Mouse (Mus musculus) heart, postnatal 10 days (tissue): ENCODE measurements around the gene Camk1g. TPM values are rescaled to one million over a fixed set of nuclear protein-coding genes. Genes with fewer than 3 reads are reported as not detected.

ENCODE experiments used
- DNase-seq, 2 experiments: peaks; one replicate each; pipeline ENCODE4 v3.0.0; 2021
- intact Hi-C: fragments of 180-260 bp; cut with DNase I; formaldehyde crosslinking; loops from one replicate; pipeline ENCODE4 v1.15.1; 2025
- total RNA-seq, 2 experiments: library from RNA; stranded (reverse); gene quantifications; 2 replicates each; pipeline ENCODE4 v1.2.3; 2021

The Camk1g gene
- total RNA-seq, 2 experiments from 2014 or later = 1.4 to 1.6 TPM

DNA sequence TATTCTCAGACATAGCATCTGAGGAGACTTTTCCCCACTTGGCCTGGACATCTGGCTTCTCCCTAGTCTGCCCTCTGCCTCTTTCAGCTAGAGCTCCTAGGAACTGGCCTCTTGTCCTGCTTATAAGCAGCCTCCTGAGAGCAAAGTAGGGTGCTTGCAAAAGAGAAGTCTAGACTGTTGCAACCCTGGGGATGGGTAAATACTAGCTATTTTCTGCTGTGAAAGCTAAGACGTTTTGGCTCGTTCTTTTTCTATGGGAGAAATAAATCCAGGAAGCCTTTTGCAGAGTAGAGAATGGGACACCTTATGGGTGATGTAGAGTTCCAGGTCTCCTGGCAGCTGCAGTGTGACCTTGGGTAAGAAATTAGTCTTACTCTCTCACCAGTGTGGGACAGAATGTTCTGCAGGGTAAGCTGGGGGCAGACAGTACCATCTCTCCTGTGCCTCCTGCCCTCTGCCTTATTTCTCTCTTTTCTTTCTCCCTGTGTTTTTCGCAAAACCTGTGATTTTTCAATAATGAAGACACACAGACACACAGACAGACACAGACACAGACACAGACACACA is 59.5 kb downstream of the Camk1g start:
- intact Hi-C loops = no loop called here

DNA sequence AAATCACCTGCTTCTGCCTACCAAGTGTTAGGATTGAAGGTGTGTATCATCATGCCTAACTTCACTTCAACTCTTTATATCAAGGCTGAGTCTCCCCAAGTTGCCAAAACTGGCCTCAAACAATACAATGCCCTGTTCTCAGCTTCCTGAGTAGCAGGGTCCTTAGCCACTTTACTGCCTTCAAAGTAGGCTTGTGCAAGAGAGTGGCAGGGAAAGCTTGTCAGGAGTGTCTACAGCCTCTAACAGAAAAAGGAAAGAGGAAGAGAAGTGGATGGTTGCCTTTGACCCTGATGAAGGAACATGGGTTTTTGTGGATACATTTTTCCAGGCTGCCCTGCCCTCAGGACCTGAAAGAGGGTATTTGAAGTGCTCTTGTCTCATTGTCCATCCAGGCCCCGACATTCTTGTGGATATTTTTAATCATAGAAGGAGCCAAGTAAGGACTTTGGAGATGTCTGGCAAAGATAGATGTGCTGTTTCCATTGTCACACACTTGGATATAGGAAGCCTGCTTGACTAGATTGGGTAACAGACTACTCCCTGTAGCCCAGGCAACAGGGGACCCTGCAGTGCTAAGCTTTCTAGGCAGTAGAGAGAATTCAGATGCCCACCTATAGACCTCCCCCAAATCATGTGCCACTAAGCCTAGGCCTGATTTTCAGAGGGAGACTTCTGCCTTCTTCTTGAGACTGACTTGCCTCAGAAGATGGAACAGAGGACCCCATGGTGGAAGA is 60.1 kb downstream of the Camk1g start:
- intact Hi-C loops = no loop called here
- DNase-seq = no peak

More for the DNA sequence above, 59.5 kb downstream of the Camk1g start:
- DNase-seq = no peak

DNA sequence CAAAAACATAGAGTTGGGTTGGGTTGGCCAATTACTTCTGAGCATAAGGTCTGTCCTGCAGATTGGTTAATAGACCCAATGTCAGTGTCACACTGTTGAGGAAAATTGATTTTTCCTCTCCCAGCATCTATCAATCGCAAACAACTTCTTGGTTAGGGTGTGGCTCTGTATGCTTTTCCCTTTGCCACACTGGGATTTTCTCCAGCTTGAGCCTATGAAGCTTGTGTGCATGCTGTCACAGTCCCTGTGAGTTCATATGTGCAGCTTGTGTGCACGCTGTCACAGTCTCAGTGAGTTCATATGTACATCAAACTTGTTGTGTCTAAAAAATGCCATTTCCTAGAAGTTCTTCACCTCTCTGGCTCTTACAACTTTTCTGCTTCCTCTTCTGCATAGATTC is 63.3 kb downstream of the Camk1g start:
- DNase-seq = no peak
- intact Hi-C loops = no loop called here

DNA sequence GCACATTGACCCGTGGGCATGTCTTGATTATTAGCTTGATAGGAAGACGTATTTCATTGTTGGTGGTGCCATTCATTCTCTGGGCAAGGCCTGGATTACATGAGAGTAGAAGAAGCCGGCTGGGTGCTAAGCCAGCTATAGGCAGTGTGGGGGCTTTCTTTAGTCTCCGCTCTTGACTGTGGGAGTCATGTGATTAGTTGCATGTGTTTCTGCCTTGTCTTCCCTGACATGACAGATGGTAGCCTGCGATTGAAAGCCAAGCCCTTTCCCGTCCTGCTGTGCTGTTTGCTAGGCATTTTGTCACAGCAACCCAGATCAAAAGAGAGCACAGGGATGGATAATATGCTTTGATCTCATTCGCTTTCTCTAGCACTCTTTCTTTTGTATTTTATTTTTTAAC is 64.7 kb downstream of the Camk1g start:
- intact Hi-C loops = no loop called here

DNA sequence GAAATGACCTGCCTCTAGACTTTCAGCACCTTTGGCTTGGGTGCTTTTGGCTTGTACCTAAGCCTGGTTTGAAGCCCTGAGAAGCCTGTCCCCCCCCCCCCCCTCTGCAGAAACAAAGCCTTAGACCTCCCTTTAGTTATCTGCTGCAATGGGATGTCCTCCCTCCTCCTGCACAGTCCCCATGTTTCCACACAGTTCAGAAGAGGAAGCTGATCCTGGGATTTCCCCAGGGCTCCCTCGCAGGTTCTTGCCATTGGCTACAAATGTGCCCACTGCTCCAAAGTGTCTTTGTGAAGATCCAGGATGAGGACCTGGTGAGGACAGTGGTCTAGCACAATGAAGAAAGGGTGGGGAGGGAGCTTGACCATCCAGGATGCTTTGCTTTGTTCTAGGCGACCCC is 67.0 kb downstream of the Camk1g start:
- DNase-seq = no peak
- intact Hi-C loops = no loop called here

More for the DNA sequence above, 64.7 kb downstream of the Camk1g start:
- DNase-seq = no peak

DNA sequence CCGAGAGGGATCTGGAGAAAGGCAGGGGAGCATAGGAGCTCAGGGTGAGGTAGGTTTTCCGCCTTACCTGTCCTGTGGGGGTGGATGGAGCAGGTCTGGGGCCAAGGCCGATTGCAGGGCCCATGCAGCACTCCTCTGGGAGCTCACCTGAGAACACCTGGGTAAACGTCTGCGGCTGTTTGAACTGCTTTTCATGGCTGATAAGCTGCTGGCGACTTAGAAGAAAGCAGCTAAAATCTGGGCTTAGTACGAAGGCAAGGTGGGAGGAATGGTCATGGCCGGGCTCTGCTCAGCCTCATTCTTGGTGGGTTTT is 68.0 kb downstream of the Camk1g start:
- intact Hi-C loops = no loop called here
- DNase-seq = no peak

DNA sequence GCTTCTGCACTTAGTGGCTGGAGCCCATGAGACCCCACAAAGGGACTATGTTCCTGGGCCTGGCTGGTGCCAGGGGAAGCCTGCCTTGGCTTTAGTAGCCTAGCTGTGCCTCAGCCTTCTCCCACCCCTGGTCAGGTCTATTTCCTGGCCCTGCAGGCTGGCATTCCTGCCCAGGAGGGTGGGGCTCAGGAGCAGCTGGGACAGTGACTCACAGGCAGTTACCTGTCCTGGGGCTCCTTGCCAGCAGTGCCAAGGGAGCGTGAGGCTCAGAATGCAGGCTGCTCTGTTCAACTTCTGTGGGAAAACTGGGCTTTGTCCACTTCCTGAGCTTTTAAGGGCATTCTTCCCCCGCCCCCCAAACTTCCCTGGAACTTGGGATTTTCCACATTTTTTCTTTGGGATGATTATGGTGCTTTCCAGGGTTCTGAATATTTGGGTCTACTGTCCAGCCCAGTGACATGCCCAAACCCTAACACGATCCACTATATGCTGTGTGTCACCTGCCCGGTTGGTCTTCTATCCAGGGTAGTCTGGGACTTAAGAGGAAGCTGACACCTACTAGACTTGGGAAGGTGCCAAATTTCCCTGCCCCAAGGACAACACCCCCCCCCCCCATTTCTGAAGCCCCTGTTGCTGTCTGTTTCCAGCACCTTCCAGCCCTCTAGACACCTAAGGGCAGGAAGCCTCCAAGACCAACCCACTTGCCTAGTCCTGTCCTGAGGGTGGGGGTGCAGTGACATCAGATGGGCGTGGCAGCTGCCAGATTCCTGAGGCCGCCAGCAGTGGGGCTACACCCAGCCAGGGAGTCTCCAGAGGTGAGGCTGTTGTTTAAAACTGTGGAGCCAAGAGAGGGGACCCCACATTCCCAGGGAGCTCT is 68.6 kb downstream of the Camk1g start:
- DNase-seq = no peak
- intact Hi-C loops = no loop called here

DNA sequence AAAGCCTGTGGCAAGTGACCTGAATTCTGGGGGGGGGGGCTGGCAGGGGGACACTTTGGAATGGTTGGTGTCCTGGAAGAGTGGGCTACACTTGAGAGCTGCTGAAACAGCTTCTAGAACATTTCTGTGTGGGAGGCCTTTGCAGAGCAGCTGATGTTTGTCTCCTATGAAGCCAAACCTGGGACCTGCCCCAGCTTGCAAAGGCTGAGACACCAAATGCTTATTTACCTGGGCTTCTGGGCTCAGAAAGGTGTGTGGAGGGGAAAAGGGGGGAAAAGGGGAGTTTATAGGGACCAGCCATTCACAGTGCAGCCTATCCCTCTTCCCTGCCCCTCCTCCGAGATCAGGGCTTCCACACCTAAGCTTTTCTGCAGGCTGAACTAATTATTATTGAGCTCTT is 70.1 kb downstream of the Camk1g start:
- no peak for DNase-seq
- intact Hi-C loops = no loop called here

DNA sequence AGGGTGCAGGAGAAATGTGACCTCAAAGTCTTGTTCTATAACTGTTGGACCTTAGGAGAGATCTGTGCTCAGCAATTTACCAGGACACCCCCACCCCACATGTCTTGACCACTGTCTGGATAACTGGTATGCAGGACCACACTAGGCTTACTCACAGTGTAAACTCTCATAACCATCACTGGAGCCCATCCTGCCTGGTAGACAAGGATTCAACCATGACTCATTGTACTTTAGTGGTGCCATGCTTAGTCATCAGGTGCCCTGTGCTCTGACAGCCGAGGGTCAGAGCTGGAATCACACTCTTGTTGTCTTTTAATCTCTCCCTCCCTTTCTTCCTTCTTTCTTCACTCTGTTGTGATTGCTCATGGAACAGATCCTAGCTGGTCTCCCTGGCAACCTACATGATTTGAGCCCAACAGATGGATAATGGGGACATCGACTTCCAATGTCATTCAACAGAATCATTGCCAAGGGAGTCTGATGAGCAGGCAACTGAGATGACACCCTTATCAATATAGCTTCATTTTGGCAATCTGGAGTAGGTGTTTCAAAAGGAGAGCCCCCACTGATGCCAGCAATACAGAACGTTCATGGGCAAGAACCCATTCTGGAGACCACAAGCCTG is 71.8 kb downstream of the Camk1g start:
- no peak for DNase-seq
- intact Hi-C loops = no loop called here

Other genes starting within 250 kb of the Camk1g start
- 10 to 100 TPM in 1 of 2 experiments, 1 to 10 TPM in 1; 7.0 to 10.8 TPM for gene Diexf, start 240.0 kb downstream of the Camk1g start, total RNA-seq
- gene Irf6, start 217.2 kb downstream of the Camk1g start, total RNA-seq = 1 to 10 TPM; 4.1 to 4.6 TPM
- 1 to 10 TPM; 5.5 to 6.1 TPM for gene A130010J15Rik, start 202.3 kb downstream of the Camk1g start, total RNA-seq
- gene Traf3ip3, start 168.6 kb downstream of the Camk1g start, total RNA-seq = 1 to 10 TPM; 1.6 to 2.6 TPM
- gene Lamb3, start 162.6 kb downstream of the Camk1g start, total RNA-seq = 10 to 100 TPM in 1 of 2 experiments, 1 to 10 TPM in 1; 9.0 to 12.2 TPM
- gene Hsd11b1, start 106.2 kb downstream of the Camk1g start, total RNA-seq = 1 to 10 TPM; 1.1 to 1.3 TPM
- gene G0s2, start 97.1 kb downstream of the Camk1g start, total RNA-seq = 10 to 100 TPM; 51.2 to 51.4 TPM